Mouse (Mus musculus): Measurements from ENCODE around the gene Tmem50b. TPM values are rescaled to one million over a fixed set of nuclear protein-coding genes. Genes with fewer than 3 reads are reported as not detected.

Tmem50b gene
- total RNA-seq, 4 experiments from 2014 or later = 46.4 to 63.8 (median 60.6) TPM

GRCm38 (mm10) chr16:91564580-91565291 is 32.9 kb downstream of the Tmem50b start:
- no peak for DNase-seq

GRCm38 (mm10) chr16:91561541-91562457 is 35.8 kb downstream of the Tmem50b start:
- DNase-seq = no peak

- no peak for DNase-seq
Measured at GRCm38 (mm10) chr16:91561099-91561498, 36.5 kb downstream of the Tmem50b start.

- no peak for DNase-seq
Measured at GRCm38 (mm10) chr16:91557693-91558092, 39.9 kb downstream of the Tmem50b start.

- no peak for DNase-seq
Measured at GRCm38 (mm10) chr16:91557214-91557613, 40.4 kb downstream of the Tmem50b start.

- DNase-seq = no peak
Measured at GRCm38 (mm10) chr16:91556659-91557058, 40.9 kb downstream of the Tmem50b start.

GRCm38 (mm10) chr16:91555017-91555605 is 42.5 kb downstream of the Tmem50b start:
- DNase-seq = no peak

- DNase-seq = no peak
Measured at GRCm38 (mm10) chr16:91553625-91554024, 44.0 kb downstream of the Tmem50b start.

- DNase-seq = no peak
Measured at GRCm38 (mm10) chr16:91552072-91552471, 45.5 kb downstream of the Tmem50b start.

GRCm38 (mm10) chr16:91551081-91551524 is 46.5 kb downstream of the Tmem50b start:
- no peak for DNase-seq

- no peak for DNase-seq
Measured at GRCm38 (mm10) chr16:91549616-91550015, 48.0 kb downstream of the Tmem50b start.

- no peak for DNase-seq
Measured at GRCm38 (mm10) chr16:91548996-91549395, 48.6 kb downstream of the Tmem50b start.

- DNase-seq = no peak
Measured at GRCm38 (mm10) chr16:91548586-91548985, 49.0 kb downstream of the Tmem50b start.

- DNase-seq = no peak
Measured at GRCm38 (mm10) chr16:91547974-91548373, 49.6 kb downstream of the Tmem50b start.

GRCm38 (mm10) chr16:91546836-91547741 is 50.5 kb downstream of the Tmem50b start, which contains the start of gene Ifngr2:
TSS of gene Ifngr2 (plus strand) at chr16:91547072.
- DNase-seq = no peak

- DNase-seq = no peak
Measured at GRCm38 (mm10) chr16:91546391-91546835, 51.2 kb downstream of the Tmem50b start.

GRCm38 (mm10) chr16:91545597-91546281 is 51.9 kb downstream of the Tmem50b start:
- DNase-seq = no peak

GRCm38 (mm10) chr16:91543619-91544018 is 54.0 kb downstream of the Tmem50b start:
- no peak for DNase-seq

- DNase-seq = no peak
Measured at GRCm38 (mm10) chr16:91541573-91542081, 56.0 kb downstream of the Tmem50b start.

- no peak for DNase-seq
Measured at GRCm38 (mm10) chr16:91538513-91538912, 59.1 kb downstream of the Tmem50b start.

GRCm38 (mm10) chr16:91538051-91538450 is 59.5 kb downstream of the Tmem50b start:
- DNase-seq = no peak

All from adrenal gland, adult 8-10 months (tissue).